Mouse (Mus musculus) lung, postnatal 25 days (tissue): ENCODE data around the gene Prc1.

Source experiments
- DNase-seq: peaks from one replicate; pipeline ENCODE4 v3.0.0; 2022; ENCODE audit warnings: low spot score

Prc1 gene

GRCm38 (mm10) chr7:80336932-80337331 is 42.7 kb downstream of the Prc1 start:
- DNase-seq = no peak

- peak; percentile 13 for DNase-seq
These were observed 45.1 kb downstream of the Prc1 start for GRCm38 (mm10) chr7:80339371-80339770.

GRCm38 (mm10) chr7:80339793-80340628 is 45.8 kb downstream of the Prc1 start:
- peak; percentile 99 for DNase-seq

DNA sequence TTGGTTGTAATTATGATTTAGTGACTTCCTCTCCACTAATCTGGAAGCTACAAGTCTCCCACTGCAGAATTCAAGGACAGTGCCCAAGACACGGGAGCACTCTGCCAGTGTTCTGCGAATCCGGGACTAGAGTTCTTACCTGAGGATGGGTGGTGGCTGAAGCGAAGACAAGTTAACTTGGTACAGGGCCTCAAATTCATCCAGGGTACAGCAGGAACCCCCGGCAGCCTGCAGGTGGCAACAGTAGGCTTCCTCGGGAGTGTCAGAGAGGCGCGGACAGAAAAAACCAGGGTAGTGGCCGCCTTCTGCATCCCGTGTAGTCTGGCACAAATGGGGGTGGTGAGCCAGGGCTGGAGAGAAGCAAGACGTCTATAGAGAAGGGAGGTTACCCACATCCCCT is 46.5 kb downstream of the Prc1 start, which contains the start of gene Unc45a:
Gene Unc45a, minus strand, starts transcription at position 213 of the 400 bp plus-strand sequence.
- peak; percentile 82 for DNase-seq

DNA sequence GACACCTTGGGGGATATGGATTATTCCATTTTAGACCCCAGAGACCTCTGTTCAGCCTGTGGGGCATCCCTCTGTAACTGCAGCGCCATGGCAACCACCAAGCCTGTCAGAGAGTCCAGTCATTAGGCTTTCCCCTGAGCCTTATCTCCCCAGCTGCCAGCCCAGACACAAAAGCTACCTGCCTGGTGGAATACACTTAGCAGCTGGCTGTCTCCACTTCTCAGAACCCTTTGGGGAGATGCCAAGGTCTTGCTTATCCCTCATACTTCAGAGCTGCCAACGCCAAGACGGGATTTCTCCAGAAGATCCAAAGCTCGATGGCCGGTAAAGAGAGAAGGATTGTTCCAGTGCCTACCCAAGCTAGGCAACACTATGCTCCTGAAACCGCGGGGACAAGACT is 47.5 kb downstream of the Prc1 start:
- DNase-seq = no peak

GRCm38 (mm10) chr7:80342858-80343257 is 48.6 kb downstream of the Prc1 start, which contains the start of gene Hddc3:
Gene Hddc3, plus strand, starts transcription at chr7:80343104.
- DNase-seq = peak; percentile 94

GRCm38 (mm10) chr7:80343270-80344018 is 49.2 kb downstream of the Prc1 start:
- no peak for DNase-seq

DNA sequence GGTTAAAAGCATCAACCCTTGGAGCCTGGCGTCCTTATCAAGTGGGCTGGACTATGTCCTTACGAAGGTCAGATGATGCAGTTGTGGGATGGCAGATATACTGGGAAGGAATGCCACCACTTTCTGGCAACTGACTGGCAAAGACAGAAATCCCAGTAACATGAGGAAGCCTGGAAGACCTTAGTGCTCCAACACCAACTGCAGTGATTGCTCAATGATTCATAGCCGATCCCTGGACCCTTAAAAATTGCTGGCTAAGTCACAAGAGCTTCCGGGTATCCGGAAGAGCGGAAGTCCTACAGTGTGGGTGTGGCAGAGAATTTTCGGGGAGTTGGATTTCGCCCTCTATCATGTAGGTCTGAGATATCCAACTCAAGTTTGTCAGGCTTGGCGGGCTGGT is 51.9 kb downstream of the Prc1 start:
- no peak for DNase-seq

DNA sequence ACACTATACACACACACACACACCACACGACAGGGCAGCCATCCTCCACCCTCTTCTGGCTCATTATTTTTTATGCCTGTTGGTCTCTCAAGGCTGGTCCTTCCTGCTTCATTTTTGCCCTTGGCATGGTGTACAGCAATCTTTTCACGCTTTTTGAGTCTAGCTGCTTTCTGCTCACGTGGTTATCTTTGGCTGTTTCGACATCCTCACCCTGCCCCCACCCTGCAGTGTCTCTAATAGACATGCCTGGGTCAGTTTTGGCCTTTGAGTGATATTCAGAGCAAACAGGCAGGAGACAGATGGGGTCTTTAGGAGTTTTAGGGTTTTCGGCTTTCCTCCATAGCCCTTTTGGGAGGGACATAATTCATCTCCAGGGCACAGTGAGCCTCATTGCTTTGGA is 52.6 kb downstream of the Prc1 start:
- DNase-seq = no peak

GRCm38 (mm10) chr7:80347670-80348586 is 53.7 kb downstream of the Prc1 start:
- DNase-seq = no peak

- DNase-seq = no peak
These were observed 56.6 kb downstream of the Prc1 start for GRCm38 (mm10) chr7:80350808-80351207.

DNA sequence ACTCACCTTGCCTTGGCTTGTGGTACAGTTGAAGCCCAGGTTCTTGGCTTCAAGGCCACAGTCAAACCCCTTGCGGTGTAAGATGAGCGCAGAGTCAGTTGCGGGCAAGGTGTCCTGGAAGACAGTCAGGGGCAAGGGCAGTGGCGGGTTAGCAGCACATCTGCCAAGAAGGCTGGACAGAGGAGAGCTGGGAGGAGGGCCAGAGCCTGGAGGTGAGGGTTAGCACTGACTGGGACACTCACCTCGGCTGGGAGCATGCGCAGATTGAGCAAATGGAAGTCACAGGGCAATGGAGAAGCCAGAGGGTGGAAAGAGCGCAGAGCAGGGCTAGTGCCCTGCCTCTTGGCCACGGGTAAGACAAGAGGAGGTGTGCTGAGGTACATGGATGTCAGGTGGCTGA is 58.7 kb downstream of the Prc1 start:
- no peak for DNase-seq

GRCm38 (mm10) chr7:80356351-80356750 is 62.1 kb downstream of the Prc1 start:
- no peak for DNase-seq

DNA sequence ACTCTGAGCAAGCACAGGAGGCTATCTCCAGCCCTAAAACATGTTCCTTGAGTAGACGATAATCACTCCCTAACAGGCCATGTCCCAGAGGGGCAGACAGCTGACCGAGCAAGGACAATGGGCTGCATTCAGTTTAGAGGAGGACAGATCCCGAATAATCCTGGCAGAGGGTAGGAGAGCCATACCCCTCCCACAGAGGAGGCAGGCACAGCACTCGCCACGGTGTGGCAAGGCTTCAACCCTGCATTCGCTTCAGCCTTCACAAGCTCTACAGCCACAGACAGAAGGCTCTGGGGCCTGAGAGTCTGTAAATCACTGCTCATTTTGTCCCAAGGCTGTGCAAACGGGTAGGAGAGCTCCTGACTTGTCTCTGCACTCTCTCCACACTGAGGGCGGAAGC is 62.9 kb downstream of the Prc1 start:
- DNase-seq = no peak

DNA sequence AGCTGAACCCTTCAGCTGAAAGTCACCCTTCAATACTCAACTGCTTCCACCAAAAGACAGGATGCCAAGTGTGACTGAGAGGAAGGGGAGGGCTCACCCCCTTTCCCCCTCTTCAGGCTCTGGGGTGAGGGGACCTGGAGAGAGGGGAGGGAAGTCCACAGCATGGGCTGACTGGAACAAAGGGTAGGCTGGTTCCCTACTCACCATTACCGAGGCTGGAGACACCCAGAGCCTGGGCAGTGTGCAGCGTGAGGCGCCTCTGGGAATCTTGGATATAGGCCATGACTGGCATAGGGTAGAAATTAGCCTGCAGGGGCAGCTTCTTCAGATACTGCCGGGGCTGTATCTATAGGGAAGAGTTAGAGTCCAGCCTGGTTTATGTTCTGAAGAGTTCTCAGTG is 63.8 kb downstream of the Prc1 start:
- no peak for DNase-seq

GRCm38 (mm10) chr7:80360435-80360834 is 66.2 kb downstream of the Prc1 start:
- no peak for DNase-seq

DNA sequence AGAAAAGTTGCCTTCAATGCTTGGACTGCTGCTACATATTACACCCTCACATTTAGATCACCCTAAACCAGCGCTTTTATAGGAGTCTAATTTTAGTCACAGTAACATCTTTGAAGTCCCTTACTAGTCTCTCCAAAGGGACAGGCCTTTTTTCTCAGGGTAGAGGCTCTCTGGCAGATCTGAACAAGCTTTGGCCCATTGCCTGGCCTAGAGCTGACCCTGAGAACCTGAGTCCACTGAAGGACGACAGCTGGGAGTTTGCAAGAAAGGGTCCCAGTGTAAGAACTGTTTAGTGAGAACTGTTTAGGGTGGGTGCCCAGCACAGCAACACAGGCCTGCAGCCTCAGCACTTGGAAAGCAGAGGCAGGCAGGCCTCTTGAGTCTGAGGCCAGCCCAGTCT is 71.5 kb downstream of the Prc1 start:
- no peak for DNase-seq
